Mouse (Mus musculus) macrophage (primary cell): ENCODE results near the gene Olfr1015. TPM values are rescaled to one million over a fixed set of nuclear protein-coding genes. Genes with fewer than 3 reads are reported as not detected.

Experiments
- H3K27ac ChIP-seq: fragments of 350-480 bp; formaldehyde crosslinking; 2 replicates; pipeline ENCODE4 v1.9.0; 2021
- H3K36me3 ChIP-seq: fragments of 350-480 bp; formaldehyde crosslinking; 2 replicates; pipeline ENCODE4 v1.9.0; 2021; ENCODE audit errors: inconsistent target
- H3K4me3 ChIP-seq: fragments of 350-480 bp; formaldehyde crosslinking; 2 replicates; pipeline ENCODE4 v1.9.0; 2021; ENCODE audit errors: inconsistent target
- H3K79me2 ChIP-seq: fragments of 350-480 bp; formaldehyde crosslinking; 2 replicates; pipeline ENCODE4 v1.9.0; 2021; ENCODE audit errors: inconsistent target
- WGBS: methylation state at CpG from one replicate; pipeline ENCODE4 v1.1.7; 2026; ENCODE audit warnings: inconsistent platforms; ENCODE audit not compliant: missing documents; 5-methylcytosine and 5-hydroxymethylcytosine counted together
- polyA plus RNA-seq: library from polyadenylated mRNA; stranded (reverse); fragments of 250-400 nt; gene quantifications from 3 replicates; pipeline ENCODE4 v1.2.4, GENCODE M21; 2018; ENCODE audit warnings: inconsistent platforms
- total RNA-seq, 78 experiments: library from RNA; depleted of rRNA; stranded (reverse); fragments of 250-400 nt; gene quantifications; 1 replicate in 9 of 78; 2 replicates in 24 of 78; 3 replicates in 43 of 78; 4 replicates in 2 of 78; pipeline ENCODE4 v1.2.4; 2018; ENCODE audit warnings: inconsistent platforms in 56 of 78

Gene Olfr1015
- not detected for total RNA-seq (2018; cell fraction: chromatin; rRNA removed)
- total RNA-seq (2018; cell fraction: cytosol; rRNA removed), result not detected
- total RNA-seq (2018; cell fraction: nucleus; rRNA removed), result not detected
- not detected in 3 replicates for polyA plus RNA-seq

- Histone ChIP-seq H3K27ac (no peak within 1 kb of the TSS), H3K36me3 (no peaks in the 10 kb centered on the region), H3K4me3 (no peak within 1 kb of the TSS), H3K79me2 (no peaks in the 10 kb centered on the region)
Observed at GRCm38 (mm10) chr2:85781717-85782116, at the start of gene Olfr1015. Gene Olfr1015 (plus strand): TSS chr2:85782017.

DNA sequence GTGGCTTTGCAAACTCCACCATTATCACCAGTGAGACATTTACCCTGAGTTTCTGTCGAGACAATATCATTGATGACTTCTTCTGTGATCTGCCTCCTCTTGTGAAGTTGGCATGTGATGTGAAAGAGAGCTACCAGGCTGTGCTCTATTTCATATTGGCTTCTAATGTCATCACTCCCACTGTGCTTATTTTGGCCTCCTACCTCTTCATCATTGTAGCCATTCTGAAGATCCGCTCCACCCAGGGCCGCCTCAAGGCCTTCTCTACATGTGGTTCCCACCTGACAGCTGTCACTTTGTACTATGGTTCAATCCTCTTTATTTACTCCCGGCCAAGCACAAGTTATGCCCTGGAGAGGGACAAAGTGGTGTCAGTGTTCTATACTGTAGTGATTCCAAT lies 28.0 kb upstream of the Olfr1015 start:
- WGBS, result 86% methylated on average over 3 of the region's 4 CpGs
- Histone ChIP-seq H3K36me3 (no peaks in the 10 kb centered on the region), H3K27ac (no peak overlapping the region), H3K4me3 (no peak overlapping the region), H3K79me2 (no peaks in the 10 kb centered on the region)

DNA sequence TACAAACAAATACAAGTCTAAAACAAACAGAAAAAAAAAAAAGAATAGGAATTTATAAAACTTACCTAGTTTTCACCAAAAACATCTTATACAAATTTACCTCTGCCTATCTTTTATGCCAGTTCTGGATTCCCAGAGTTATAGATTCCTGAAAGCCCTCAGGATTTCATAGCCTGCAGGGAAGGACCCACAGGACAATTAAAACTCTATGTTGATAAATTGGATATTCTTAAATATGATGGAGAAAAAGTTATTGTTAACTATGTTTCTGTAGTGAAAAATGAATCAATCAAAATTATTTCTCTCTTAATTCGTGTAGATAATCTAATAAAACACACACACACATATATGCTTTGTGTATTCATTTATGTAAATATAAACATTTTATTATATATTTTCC lies 19.2 kb upstream of the Olfr1015 start, which contains the start of gene Olfr1012:
Gene Olfr1012 (minus strand): TSS at position 101 of the 400 bp plus-strand sequence.
- Histone ChIP-seq H3K36me3 (no peaks in the 10 kb centered on the region), H3K79me2 (no peaks in the 10 kb centered on the region), H3K27ac (no peak within 1 kb of the TSS), H3K4me3 (no peak within 1 kb of the TSS)
- WGBS, result 50% methylated on average over 1 of the region's 1 CpGs

DNA sequence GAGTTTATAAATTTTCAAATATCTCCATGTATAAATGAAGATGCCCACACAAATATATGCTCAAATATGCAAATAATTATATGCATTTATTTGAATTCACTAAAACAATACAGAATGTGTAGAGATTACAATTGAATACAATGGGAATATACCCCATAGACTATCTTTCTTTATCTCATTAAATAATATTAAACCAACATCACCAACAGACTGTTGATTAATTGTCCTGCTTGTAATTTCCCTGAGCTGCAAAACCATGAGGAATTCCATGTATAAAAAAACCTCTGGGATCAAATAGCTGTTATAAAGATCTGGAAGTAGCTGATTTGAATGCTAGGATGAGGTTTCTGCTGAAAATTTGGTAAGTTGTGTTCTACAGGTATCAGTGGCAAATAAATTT lies 15.0 kb upstream of the Olfr1015 start, which contains the start of gene Olfr1013:
Gene Olfr1013 (plus strand): TSS at position 301 of the 400 bp plus-strand sequence.
- Histone ChIP-seq H3K36me3 (no peaks in the 10 kb centered on the region), H3K79me2 (no peaks in the 10 kb centered on the region)

DNA sequence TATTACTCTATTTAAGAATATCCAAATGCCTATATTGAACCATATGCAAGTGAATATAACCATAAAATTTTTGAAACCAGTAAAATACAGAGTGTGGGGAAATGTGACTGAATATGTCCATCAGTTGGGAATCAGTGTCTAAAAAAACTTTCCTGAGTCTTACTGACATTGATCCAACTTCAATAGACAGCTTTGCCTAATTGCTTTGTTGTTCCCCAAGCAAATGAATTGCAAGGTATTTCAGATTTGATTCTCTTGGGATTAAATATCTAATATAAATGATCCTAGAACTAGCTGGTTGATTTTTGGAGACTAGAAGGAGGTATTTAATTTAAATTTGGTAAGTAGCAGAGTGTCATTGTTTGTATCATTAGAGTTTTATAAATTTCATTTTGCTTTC lies 9.4 kb upstream of the Olfr1015 start, which contains the start of gene Olfr1014:
Gene Olfr1014 (plus strand): TSS at position 301 of the 400 bp plus-strand sequence.
- no peak within 1 kb of the TSS for H3K4me3 ChIP-seq
- no peaks in the 10 kb centered on the region for H3K79me2 ChIP-seq
- no peak within 1 kb of the TSS for H3K27ac ChIP-seq
- no peaks in the 10 kb centered on the region for H3K36me3 ChIP-seq

More for the DNA sequence above, 15.0 kb upstream of the Olfr1015 start, which contains the start of gene Olfr1013:
- Histone ChIP-seq H3K4me3 (no peak within 1 kb of the TSS), H3K27ac (no peak within 1 kb of the TSS)

DNA sequence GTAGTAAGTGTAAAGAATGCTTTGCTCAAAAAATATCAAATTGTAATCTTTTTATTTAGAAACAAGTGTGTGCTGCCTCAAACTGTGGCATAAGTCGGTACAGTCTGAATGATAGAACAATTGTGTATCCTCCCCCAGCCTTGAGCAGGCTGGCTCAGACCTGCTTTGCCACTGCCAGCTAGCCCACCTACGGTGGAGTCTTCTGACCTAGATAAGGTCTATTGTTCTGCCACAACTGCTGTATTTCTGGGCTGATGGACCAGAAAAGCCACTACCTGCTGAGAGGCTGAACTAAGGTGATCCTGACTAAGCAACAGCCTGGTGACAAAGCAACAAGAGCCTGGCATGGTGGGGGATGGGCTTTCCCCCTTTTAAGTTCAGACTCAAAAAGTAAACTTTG lies 10.5 kb downstream of the Olfr1015 start:
- 66% methylated on average over 2 of the region's 2 CpGs for WGBS
- no peaks in the 10 kb centered on the region for H3K79me2 ChIP-seq
- no peaks in the 10 kb centered on the region for H3K36me3 ChIP-seq
- H3K4me3 ChIP-seq, result no peak overlapping the region
- no peak overlapping the region for H3K27ac ChIP-seq

DNA sequence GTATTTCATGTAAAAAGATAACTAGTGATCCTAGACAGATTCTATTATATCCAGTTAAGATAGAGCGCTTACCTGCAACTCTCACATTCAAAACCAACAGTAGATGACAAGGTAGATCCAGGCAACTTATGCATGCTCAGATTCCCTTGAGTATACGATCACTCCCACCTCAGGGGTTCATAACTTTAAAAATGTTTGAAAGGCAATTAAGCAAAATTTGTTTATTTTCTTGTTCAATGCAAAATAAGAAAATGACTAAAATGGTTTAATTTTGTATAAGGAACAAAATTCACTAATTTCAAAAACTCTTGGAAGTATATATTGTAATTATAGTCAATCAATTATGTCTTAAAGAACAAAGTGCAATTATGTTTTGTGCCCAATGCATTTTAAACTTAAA lies 20.6 kb downstream of the Olfr1015 start, which contains the start of gene Olfr1016:
Gene Olfr1016 (minus strand): TSS at position 101 of the 400 bp plus-strand sequence.
- no peak within 1 kb of the TSS for H3K27ac ChIP-seq
- no peaks in the 10 kb centered on the region for H3K36me3 ChIP-seq
- no peaks in the 10 kb centered on the region for H3K79me2 ChIP-seq
- 87% methylated on average over 2 of the region's 2 CpGs for WGBS
- H3K4me3 ChIP-seq, result no peak within 1 kb of the TSS

DNA sequence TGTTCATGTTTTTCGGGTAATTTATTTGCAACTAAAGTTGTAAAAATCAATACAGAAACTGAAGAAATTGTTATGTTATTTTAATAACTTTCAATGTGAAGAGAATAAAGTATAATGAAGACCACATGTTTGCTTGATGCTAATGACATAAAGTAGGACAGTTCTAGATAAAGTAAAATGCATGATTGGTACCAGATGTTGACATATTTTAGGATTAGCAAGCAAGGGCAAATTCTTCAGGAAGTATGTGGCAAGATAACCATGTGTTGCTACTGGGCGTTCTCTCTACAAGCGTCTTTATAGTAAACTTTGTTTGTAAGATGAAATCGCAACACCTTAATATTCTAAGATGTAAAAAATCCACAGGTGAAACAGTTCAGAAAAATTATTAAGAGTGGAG lies 22.7 kb downstream of the Olfr1015 start:
- WGBS, result 90% methylated on average over 4 of the region's 4 CpGs
- Histone ChIP-seq H3K4me3 (no peak overlapping the region), H3K79me2 (no peaks in the 10 kb centered on the region), H3K27ac (no peak overlapping the region), H3K36me3 (no peaks in the 10 kb centered on the region)

GRCm38 (mm10) chr2:85818179-85818578 lies 36.4 kb downstream of the Olfr1015 start, which contains the start of gene Olfr1018:
Gene Olfr1018 (plus strand): TSS chr2:85818479.
- Histone ChIP-seq H3K36me3 (no peaks in the 10 kb centered on the region), H3K4me3 (no peak within 1 kb of the TSS)

More at GRCm38 (mm10) chr2:85818179-85818578, 36.4 kb downstream of the Olfr1015 start, which contains the start of gene Olfr1018:
- no peaks in the 10 kb centered on the region for H3K79me2 ChIP-seq
- no peak within 1 kb of the TSS for H3K27ac ChIP-seq

Other genes with a start within 250 kb of the Olfr1015 start
- not detected in 3 replicates for gene Olfr996, start 202.8 kb upstream of the Olfr1015 start, polyA plus RNA-seq
- gene Olfr998, start 193.1 kb upstream of the Olfr1015 start, polyA plus RNA-seq, result not detected in 3 replicates
- not detected in 3 replicates for gene Olfr1000, start 170.1 kb upstream of the Olfr1015 start, polyA plus RNA-seq
- gene Olfr1002, start 131.3 kb upstream of the Olfr1015 start, polyA plus RNA-seq, result not detected in 3 replicates
- not detected in 3 replicates for gene Olfr154, start 117.6 kb upstream of the Olfr1015 start, polyA plus RNA-seq
- not detected in 3 replicates for gene Olfr1006, start 103.2 kb upstream of the Olfr1015 start, polyA plus RNA-seq
- gene Olfr1008, start 92.6 kb upstream of the Olfr1015 start, polyA plus RNA-seq, result not detected in 3 replicates
- not detected in 3 replicates for gene Olfr1009, start 66.6 kb upstream of the Olfr1015 start, polyA plus RNA-seq
- gene Olfr1012, start 19.3 kb upstream of the Olfr1015 start, polyA plus RNA-seq, result not detected in 3 replicates
- not detected in 3 replicates for gene Olfr1013, start 14.9 kb upstream of the Olfr1015 start, polyA plus RNA-seq
- gene Olfr1014, start 9.3 kb upstream of the Olfr1015 start, polyA plus RNA-seq, result not detected in 3 replicates
- gene Olfr1016, start 20.5 kb downstream of the Olfr1015 start, polyA plus RNA-seq, result not detected in 3 replicates
- gene Olfr1018, start 36.5 kb downstream of the Olfr1015 start, polyA plus RNA-seq, result not detected in 3 replicates
- gene Olfr1019, start 63.5 kb downstream of the Olfr1015 start, polyA plus RNA-seq, result not detected in 3 replicates
- gene Olfr1020, start 65.0 kb downstream of the Olfr1015 start, polyA plus RNA-seq, result not detected in 3 replicates
- not detected in 3 replicates for gene Olfr1022, start 86.6 kb downstream of the Olfr1015 start, polyA plus RNA-seq
- not detected in 3 replicates for gene Olfr1023, start 103.6 kb downstream of the Olfr1015 start, polyA plus RNA-seq
- gene Olfr1024, start 123.0 kb downstream of the Olfr1015 start, polyA plus RNA-seq, result not detected in 3 replicates
- gene Olfr1025-ps1, start 133.2 kb downstream of the Olfr1015 start, polyA plus RNA-seq, result not detected in 3 replicates
- gene Olfr1026, start 139.5 kb downstream of the Olfr1015 start, polyA plus RNA-seq, result not detected in 3 replicates
- gene Olfr1028, start 168.4 kb downstream of the Olfr1015 start, polyA plus RNA-seq, result not detected in 3 replicates
- not detected in 3 replicates for gene Olfr1029, start 191.9 kb downstream of the Olfr1015 start, polyA plus RNA-seq
- gene Olfr1030, start 197.3 kb downstream of the Olfr1015 start, polyA plus RNA-seq, result not detected in 3 replicates
- not detected in 3 replicates for gene Olfr1031, start 208.3 kb downstream of the Olfr1015 start, polyA plus RNA-seq
- gene Olfr1032, start 223.5 kb downstream of the Olfr1015 start, polyA plus RNA-seq, result not detected in 3 replicates
- gene Olfr1033, start 238.6 kb downstream of the Olfr1015 start, polyA plus RNA-seq, result 0.22 TPM in 1 of 3 replicates, not detected in the others